Mouse (Mus musculus) testis, postnatal 14 days (tissue): ENCODE measurements around the gene Rasl10a.
"Not testable (repeated sequence)": the region's sequence is repeated elsewhere in the genome, so short reads cannot be mapped to it uniquely, and the experiment has no call there.

Experiments used
- DNase-seq: peaks from one replicate; pipeline ENCODE4 v3.0.0; 2021; ENCODE audit warnings: low spot score

The Rasl10a gene

DNA sequence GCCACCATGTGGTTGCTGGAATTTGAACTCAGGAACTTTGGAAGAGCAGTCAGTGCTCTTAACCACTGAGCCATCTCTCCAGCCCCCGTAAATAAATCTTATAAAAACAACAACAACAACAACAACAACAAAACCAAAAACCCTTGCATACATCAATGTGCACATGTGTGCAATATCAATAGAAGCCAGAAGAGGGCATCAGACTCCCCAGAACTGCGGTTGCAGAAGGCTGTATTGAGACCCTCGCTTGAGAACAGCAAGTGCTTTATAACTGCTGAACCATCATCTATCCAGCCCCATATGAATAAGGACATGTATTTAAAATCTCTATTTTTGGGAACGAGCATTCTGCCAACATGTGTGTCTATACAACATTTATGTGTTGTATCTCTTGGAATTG, 17.0 kb downstream of the Rasl10a start:
- DNase-seq: no peak

DNA sequence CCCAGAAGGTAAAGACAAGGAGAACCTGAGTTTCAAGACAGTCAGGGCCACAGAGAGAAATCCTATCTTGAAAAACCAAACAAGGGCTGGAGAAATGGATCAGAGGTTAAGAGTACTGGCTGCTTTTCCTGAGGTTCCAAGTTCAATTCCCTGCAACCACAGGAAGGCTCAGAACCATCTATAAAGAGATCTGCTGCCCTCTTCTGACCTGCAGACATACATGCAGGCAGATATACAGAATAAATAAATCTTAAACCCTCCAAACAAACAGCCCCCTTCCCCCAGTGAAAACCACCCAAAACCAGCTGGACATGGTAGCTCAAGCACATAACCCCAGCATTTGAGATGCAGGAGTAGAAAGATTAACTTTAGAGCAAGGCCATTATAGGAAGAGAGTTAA, 17.8 kb downstream of the Rasl10a start:
- no peak for DNase-seq

DNA sequence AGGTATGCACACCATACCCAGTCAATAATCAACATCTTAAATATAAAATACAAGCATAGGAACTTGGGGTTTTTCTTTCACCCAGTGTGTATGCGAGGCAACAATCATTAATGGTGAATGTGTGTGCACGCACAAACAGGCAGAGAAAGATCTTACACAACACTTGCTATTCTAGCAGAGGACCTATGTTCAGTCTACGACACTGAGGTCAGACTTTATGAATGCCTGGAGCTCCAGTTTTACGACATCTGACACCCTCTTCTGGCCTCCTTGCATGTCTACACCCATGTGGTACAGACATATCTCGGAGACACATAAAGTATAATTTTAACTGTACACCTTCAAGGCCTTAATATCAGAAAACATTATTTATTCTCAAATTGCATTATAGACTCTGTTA, 18.9 kb downstream of the Rasl10a start:
- not testable (repeated sequence) for DNase-seq

DNA sequence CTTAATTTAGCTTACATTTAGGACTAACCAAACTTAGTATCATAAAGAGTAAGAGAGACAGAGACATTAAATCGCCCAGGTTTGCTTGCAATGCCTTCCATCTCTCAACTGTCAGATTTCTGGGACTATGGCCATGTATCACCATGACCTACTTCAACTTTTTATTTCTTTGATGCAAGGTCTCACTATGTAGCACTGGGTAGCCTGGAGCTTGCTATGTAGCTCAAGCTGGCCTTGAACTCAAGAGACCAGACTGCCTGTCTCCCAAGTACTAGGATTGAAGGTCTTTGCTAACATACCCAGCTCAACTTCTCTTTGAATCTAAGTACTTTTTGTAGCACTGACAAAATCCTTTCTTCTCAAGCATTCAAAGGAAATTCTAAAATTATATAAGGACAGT, 31.2 kb downstream of the Rasl10a start:
- no peak for DNase-seq

DNA sequence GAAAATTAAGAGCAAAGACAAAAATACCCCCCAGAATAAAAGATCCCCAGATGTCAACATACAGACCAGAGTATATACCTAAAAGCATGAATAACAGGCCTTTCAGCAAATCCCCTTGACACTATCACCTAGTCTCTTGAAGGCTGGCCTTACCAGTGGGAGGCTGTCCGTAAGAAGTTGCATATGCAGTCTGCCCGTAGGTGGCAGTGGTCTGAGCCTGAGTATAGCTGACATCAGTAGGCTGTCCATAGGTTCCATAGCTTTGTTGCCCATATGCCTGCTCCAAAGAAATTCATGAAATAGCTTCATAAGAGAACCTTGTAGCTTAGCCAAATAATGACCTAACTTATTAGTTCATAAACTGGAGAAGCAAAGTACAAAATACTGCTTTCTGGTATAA, 33.8 kb downstream of the Rasl10a start:
- no peak for DNase-seq

DNA sequence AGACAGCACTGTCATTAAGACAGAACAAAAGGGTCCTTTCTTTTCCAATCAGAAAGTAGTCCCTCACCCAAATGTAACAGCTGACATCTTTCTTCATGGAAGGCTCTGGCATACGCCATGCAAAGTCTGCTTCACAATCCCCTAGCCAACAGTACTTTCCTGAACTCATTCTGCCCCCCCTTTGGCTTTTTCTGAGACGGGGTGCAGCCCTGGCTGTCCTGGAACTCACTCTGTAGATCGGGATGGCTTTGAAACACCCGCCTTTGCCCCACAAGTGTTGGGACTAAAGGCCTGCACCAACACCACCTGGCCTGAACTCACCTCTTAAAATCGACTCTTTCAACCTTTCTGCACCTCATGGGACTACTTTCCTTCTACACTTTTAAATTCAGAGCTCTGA, 37.9 kb downstream of the Rasl10a start:
- no peak for DNase-seq

DNA sequence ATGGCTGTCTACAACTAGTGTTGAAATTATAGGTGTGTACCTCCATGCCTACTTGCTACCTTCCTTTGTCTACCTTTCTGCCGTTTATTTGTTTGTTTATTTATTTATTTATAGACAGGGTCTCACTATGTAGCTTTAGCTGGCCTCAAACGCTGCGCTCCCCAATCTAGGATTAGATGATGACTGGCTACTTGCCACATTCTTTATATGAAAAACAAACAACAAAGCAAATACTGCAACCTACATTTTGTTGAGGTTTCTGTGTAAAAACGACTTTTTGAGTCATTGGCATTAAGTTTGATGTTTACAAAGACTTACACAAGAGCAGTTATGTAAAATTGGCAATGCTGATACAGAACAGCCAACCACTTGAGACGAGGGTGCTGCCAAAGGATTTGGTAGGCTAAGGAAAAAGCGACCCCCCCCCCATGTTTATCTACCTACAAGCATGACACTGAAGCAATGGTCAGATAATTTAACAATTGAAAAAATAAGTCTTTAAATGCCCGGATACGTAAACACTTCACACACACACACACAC, 38.6 kb downstream of the Rasl10a start:
- DNase-seq: no peak

DNA sequence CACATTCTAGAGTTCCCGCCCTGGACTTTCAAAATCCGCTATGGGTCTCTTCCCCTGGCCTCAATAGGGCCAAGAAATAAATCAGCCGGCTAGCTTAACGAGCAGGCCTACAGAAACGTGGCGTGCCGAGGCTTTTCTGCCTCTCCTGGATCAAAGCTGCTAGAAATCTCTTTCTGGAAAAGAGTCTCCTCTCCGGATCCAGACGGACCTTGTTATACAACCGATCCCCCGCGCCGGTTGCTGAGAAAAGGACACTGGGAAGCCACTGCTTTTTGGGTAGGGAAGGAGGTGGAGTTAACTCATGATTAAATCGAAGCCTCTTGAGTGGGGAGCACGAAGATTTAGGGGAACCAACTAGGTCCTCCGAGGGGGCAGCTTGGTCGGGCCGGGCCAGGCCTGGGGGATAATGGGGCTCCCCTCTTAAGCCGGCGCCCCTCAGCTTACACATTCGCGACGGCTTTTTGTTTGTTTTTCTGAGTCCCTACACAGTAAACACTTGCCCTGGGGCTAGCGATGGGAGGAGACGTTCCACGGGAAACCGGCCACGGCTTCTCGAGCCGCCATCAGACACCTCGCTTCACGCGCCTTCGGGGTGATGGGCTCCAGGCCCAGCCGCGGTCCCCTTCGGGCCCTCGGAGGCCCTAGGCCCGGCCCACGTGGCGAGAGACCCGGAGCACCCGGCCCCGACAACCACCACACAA, 40.3 kb downstream of the Rasl10a start:
- peak; percentile 58 for DNase-seq

DNA sequence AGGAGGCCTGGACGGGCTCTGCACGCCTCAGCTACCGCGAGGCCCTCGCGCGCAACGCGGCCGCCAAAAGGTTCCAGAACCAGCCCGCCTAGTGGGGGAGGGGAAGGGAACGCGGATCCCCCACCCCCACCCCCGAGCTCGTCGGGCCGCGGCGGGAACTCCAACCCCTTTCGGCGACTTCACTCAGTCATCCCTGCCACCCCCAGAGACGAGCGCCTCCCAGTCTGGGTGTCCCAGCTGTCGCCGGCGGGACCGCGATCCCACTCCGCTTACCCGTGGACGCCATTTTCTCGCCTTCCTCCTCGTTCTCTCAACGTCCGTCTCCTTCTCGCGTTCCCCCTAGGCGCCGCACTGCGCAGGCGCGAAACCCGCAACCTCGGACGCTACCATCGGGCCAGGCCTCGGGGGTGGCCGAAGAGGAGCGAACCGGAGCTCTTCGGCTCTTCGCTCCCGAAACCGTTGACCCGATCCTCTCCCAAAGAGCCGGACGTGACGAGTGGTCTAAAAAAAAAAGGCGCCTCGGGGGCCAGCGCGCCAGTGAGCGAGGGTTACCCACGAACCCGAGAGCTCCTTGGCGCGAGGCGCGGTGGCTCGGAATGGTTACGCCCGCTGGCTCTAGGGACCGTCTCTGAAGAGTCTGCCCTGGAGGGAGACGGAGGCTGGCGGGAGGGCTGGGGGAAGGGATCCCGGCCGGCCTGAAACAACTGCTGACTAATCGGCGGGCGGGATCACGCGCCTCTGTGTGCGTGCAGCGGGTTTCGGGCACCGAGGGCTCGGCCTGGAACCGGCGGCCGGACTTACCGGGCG, 41.0 kb downstream of the Rasl10a start, which contains the start of the genes Rhbdd3 and Ewsr1:
TSS of gene Rhbdd3 (plus strand) at position 191 of the 807 bp plus-strand sequence.
TSS of gene Ewsr1 (minus strand) at position 531 of the 807 bp plus-strand sequence.
- peak; percentile 97 for DNase-seq

DNA sequence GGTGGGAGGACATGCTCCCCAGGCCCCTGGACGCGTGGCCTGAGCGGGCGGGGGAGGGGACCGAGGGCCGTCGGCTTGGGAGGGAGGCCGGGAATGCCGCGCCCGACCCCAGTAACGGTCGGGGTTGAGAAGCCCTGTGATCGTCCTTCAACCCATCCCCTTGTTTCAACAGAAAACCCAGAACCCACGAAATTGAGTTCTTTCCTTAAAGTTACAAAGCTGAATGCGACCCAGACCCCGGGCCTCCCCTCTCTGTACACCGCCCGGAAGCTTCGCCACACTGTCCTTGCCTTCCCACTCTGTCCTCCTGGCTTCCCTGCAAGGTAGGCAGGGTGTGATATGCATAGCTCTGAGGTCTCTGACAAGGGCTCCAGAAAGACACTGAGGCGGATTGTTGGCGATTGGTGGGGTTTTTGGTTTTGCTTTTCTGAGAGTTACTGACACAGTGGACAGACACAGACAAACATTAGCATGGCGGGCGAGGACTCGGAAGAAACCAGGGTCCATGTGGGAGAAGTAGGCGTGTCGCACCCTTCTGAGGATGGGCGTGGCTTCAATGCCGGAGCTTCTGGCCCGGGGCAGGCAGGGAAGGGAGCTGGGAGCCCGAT, 41.8 kb downstream of the Rasl10a start:
- DNase-seq: peak; percentile 89

DNA sequence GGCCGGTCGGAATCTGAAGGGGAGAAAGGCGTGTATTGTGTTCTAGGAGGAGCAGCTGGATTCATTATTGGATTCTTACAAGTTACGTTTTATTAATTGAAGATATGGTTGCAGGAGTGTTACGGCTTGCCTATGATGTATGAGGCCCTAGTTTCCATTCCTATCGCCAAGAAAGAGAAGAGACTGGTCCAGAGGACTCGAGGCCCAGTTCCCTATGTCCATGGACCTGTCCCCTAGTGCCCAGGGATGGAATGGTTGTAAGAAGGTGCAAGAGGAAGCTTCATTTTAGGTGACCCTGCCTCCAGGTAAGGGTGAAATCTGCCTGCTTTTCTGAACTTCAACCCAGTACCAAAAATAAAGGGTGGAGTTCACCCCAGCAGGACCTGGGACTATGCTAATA, 42.4 kb downstream of the Rasl10a start:
- DNase-seq: no peak

DNA sequence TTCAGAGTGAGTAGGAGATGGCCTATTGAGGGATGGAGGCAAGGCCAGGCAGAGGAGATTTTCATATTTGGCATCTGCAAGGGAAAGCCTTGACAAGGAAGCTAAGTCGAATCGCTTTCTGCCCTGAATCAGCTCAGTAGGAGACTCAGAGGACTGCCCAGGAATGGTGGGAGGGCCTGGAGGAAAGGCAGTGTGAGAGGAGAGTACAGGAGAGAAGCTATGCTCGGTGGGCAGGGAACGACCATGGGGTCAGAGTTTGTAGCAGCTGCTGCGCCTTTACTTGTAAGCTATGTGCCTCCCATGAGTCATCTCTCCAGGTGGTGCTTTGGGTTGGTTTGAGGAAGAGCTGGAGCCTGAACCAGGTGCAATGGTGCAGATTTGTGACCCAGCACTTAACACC, 42.9 kb downstream of the Rasl10a start:
- no peak for DNase-seq

DNA sequence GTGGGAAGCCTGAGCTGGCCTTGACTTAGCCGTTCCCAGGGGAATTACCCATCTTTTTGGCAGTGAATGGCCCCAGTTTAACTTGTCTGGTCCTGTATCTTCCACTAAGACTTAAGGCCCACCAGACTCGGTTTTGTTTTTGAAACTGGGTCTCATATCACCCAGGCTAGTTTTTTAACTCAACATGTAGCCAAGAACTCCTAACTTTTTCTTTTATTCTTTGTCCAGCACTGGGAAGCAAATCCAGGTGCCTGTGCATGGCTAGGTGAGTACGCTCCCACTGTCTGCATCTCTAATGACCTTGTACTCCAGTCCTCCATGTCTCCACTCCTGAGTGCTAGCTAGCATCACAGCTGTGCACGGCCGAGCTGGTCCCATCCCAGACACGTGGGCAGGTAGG, 43.7 kb downstream of the Rasl10a start:
- DNase-seq: no peak

DNA sequence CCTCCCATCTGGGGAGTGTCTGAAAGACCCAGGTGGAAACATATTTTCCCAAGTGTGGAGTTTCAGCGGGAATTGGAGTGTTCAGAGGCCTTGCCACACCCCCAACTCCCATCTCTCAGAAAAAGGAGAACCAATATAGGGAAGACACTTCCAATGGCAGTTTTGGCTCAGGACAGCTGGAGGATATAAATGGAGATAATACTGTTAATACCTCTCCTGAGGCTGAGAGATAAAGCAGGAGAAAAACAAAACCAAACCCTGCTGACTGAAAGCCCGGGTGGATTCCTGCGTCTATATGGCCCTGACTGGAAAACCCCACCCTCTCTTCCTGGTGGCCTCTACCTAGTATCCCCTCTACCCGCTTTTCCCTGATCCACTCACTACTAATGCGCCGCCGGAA, 44.5 kb downstream of the Rasl10a start:
- DNase-seq: no peak

DNA sequence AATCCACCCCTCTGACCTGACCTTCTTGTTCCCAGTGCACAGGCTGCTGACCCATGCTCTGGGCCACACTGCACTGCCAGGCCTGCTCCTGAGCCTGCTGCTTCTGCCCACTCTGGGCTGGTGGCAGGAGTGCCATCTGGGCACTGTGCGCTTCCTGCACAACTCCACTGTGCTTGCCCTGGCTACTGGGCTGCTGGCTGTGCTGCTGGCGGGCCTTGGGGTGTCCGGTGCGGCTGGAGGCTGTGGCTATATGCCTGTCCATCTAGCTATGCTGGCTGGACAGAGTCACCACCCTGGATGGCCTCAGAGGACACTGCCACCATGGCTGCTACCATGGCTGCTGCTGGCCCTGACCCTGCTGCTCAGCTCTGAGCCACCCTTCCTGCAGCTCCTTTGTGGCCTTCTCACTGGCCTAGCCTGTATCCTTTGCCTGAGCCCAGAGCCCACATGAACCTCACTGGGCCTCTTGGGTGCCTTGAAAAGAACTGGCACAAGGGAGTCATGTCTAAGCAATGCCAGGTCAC, 46.1 kb downstream of the Rasl10a start:
- DNase-seq: no peak

DNA sequence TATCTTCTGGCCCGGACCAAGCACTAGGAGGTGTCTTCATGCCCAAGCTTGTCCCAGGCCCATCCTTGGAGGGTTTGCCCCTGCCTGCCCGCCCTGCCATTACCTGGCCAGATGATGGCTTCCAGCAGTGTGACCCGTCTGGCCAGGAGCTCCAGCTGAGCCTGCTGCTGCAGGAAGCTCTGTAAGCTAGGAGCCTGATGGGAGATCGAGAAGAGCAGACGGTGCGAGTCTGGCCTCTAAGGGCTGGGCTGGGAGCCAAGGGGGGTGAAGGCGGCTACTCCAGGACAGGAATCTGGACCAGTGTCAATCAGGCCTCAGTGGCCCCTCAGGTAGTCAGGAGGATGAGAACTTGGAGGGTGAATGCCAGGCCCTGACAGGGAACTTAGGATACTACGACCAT, 51.5 kb downstream of the Rasl10a start:
- no peak for DNase-seq
